Mouse (Mus musculus) heart, adult 2 months (tissue): Measurements from ENCODE around the gene Kif24. TPM values are rescaled to one million over a fixed set of nuclear protein-coding genes. Genes with fewer than 3 reads are reported as not detected.

Source experiments
- DNase-seq, 2 experiments: peaks; one replicate each; pipeline ENCODE4 v3.0.0; 2021
- H3K27ac ChIP-seq: fragments of 200-600 bp; 2 replicates; pipeline ENCODE4 v1.8.1; 2022
- H3K27me3 ChIP-seq: fragments of 200-500 bp; 2 replicates; pipeline ENCODE4 v1.6.1; 2012; ENCODE audit warnings: mild to moderate bottlenecking, low read length, inconsistent platforms, mixed read lengths; ENCODE audit not compliant: control insufficient read depth, insufficient read depth
- H3K36me3 ChIP-seq: fragments of 200-500 bp; 2 replicates; pipeline ENCODE4 v1.6.1; 2012; ENCODE audit warnings: low read length, inconsistent platforms; ENCODE audit not compliant: control insufficient read depth, insufficient read depth
- H3K4me1 ChIP-seq: fragments of 200-500 bp; 2 replicates; pipeline ENCODE4 v1.6.1; 2011; ENCODE audit warnings: low read length; ENCODE audit not compliant: control insufficient read depth, insufficient read depth
- H3K4me3 ChIP-seq: fragments of 200-600 bp; 2 replicates; pipeline ENCODE4 v1.8.1; 2022
- H3K79me2 ChIP-seq: fragments of 200-500 bp; replicated peaks from 2 replicates; pipeline ENCODE4 v1.6.1; 2012; ENCODE audit warnings: mild to moderate bottlenecking, inconsistent platforms, low read length, moderate library complexity, mixed read lengths; ENCODE audit not compliant: control insufficient read depth, insufficient read depth
- H3K9ac ChIP-seq: fragments of 200-500 bp; 2 replicates; pipeline ENCODE4 v1.6.1; 2012; ENCODE audit warnings: low read depth, mild to moderate bottlenecking, control low read depth, inconsistent platforms, low read length, mixed read lengths
- CTCF ChIP-seq: fragments of 200-600 bp; IDR thresholded peaks from 2 replicates; pipeline ENCODE4 v1.8.1; 2022; ENCODE audit warnings: antibody characterized with exemption, mild to moderate bottlenecking, moderate library complexity
- EP300 ChIP-seq: fragments of 200-500 bp; IDR thresholded peaks from 2 replicates; pipeline ENCODE4 v1.6.1; 2011; ENCODE audit warnings: low read depth, low read length, control low read depth; ENCODE audit not compliant: insufficient read depth
- POLR2A ChIP-seq: fragments of 200-500 bp; IDR thresholded peaks from 2 replicates; pipeline ENCODE4 v1.6.1; 2011; ENCODE audit warnings: mild to moderate bottlenecking, low read depth, low read length, control low read depth; ENCODE audit not compliant: insufficient read depth
- WGBS: fragments of 180-500 bp; shearing (Covaris S2); methylation state at CpG from one replicate; pipeline ENCODE4 v1.1.7; 2018; 5-methylcytosine and 5-hydroxymethylcytosine counted together
- intact Hi-C: fragments of 180-260 bp; cut with DNase I; formaldehyde crosslinking; loops from one replicate; pipeline ENCODE4 v1.15.1; 2025
- polyA plus RNA-seq: library from polyadenylated mRNA; depleted of rRNA; stranded (reverse); fragments of >200 nt; gene quantifications from 2 replicates; pipeline ENCODE4 v1.2.3, GENCODE M21; 2012; rRNA removed
- total RNA-seq, 2 experiments: library from RNA; stranded (reverse); gene quantifications; 2 replicates each; pipeline ENCODE4 v1.2.3; 2021

Kif24 gene
- total and polyA plus RNA-seq, 3 experiments, result 0.10 to 0.70 (median 0.29) TPM

DNA sequence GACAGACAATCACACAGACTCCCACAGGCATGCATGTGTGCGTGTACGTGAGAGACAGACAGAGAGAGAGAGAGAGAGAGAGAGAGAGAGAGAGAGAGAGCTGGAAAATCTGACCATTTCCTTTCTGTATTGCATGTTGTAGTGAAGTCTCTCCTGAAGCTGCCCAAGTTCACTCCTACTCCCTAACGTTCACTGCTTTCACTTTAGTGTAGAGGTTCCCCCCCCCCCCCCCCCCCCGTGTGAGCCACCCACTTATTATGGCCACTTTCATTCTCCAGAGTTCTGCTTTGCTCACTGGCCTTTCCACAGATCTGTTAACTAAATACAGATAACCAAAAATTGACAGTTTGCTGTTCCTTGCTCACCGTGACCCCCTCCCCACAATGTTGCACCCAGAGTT is 116.8 kb downstream of the Kif24 start:
- DNase-seq, result no peak

DNA sequence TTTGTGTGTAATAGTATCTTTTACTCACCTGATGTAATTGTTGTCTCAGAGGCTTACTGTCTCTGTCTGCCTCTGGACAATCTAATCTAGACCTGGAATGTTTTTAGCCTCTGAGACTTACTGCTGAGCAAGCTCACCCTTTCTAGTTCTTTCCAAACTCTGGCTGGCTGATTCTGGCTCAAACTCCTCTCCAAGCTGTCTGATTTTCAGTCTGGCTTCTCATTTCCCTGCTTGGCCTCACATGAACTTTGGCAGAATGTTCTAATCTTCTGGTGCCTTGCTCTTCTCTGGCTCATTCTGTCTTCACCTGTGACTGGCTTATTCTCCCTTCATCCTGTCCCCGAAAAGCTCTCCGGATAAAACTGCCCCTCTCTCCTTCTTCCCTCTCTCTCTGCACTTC is 118.7 kb downstream of the Kif24 start:
- no peak overlapping the region for H3K4me3 ChIP-seq
- 43% methylated on average over 2 of the region's 2 CpGs for WGBS
- TF ChIP-seq CTCF, result no peak
- TF ChIP-seq EP300, result no peak
- no peak for TF ChIP-seq POLR2A
- no peaks in the 10 kb centered on the region for H3K27me3 ChIP-seq
- H3K79me2 ChIP-seq, result 0 out of 2 replicates have a peak, but pooled peaks cover 2% of the 10 kb centered on the region
- peaks cover 5% of the 10 kb centered on the region for H3K36me3 ChIP-seq
- no peak overlapping the region for H3K27ac ChIP-seq
- H3K9ac ChIP-seq, result no peak overlapping the region
- peaks cover 7% of the 10 kb centered on the region for H3K4me1 ChIP-seq
- intact Hi-C loops, result no loop called here
- peak in 1 of 2 experiments; percentile 7 for DNase-seq

More for the DNA sequence above, 116.8 kb downstream of the Kif24 start:
- Histone ChIP-seq H3K4me1 (peaks cover 7% of the 10 kb centered on the region), H3K27ac (peak overlapping the region; percentile 94), H3K9ac (peak overlapping the region; percentile 57), H3K79me2 (0 out of 2 replicates have a peak, but pooled peaks cover 2% of the 10 kb centered on the region), H3K27me3 (no peaks in the 10 kb centered on the region), H3K36me3 (peaks cover 7% of the 10 kb centered on the region), H3K4me3 (peak overlapping the region; percentile 78; the same call in 1 of the 2 replicates)
- intact Hi-C loops, result no loop called here
- WGBS, result 20% methylated on average over 5 of the region's 5 CpGs
- TF ChIP-seq POLR2A, result no peak
- no peak for TF ChIP-seq EP300
- no peak for TF ChIP-seq CTCF

DNA sequence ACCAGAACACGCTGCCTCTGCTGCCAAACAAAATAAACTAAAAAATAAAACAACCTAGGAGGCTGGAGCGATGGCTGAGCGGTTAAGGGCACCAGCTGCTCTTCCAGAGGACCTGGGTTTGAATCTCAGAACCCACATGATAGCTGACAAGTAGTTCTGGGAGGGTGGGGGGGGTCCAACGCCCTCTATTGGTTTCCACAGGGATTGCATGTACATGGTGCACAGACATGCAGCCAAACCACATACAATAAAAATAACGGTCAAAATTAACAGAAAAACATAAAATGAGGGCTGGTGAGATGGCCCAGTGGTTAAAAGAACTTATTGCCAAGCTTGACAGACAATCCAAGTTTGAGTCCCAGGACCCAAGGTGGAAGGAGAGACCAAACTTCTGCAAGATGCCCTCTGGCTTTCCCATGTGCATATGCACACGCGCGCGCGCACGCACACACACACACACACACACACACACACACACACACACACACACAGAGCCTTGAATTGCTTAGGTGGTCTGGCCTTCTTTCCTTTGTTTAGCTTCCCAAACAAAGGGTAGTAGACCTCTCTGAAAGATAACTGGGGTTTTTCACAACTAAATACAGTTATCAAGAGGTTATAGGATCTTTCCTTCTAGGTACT is 123.7 kb downstream of the Kif24 start:
- Histone ChIP-seq H3K4me3 (no peak overlapping the region), H3K9ac (no peak overlapping the region), H3K36me3 (no peaks in the 10 kb centered on the region), H3K27me3 (no peaks in the 10 kb centered on the region), H3K79me2 (no peaks in the 10 kb centered on the region), H3K4me1 (no peaks in the 10 kb centered on the region), H3K27ac (no peak overlapping the region)
- intact Hi-C loops, result no loop called here
- TF ChIP-seq CTCF (peak; percentile 32; the same call in 1 of the 2 replicates), POLR2A (no peak)
- 73% methylated on average over 11 of the region's 11 CpGs for WGBS
- no peak for DNase-seq

Other genes with a start within 250 kb of the Kif24 start
- gene Ubap2, start 189.7 kb downstream of the Kif24 start, total RNA-seq, result 10 to 100 TPM; 50.3 to 57.4 TPM
- gene Ubap2, start 189.7 kb downstream of the Kif24 start, polyA plus RNA-seq, result 34.0 and 44.5 TPM in 2 replicates
- 10 to 100 TPM; 31.5 to 57.9 TPM for gene Dcaf12, start 150.0 kb downstream of the Kif24 start, total RNA-seq
- gene Dcaf12, start 150.0 kb downstream of the Kif24 start, polyA plus RNA-seq, result 26.5 and 32.4 TPM in 2 replicates
- gene Ubap1, start 115.9 kb downstream of the Kif24 start, total RNA-seq, result 10 to 100 TPM; 37.3 to 43.7 TPM
- gene Ubap1, start 115.9 kb downstream of the Kif24 start, polyA plus RNA-seq, result 21.8 and 37.1 TPM in 2 replicates
- 10 to 100 TPM; 27.5 to 30.8 TPM for gene Nudt2, start 264 bp upstream of the Kif24 start, total RNA-seq
- 28.9 and 41.9 TPM in 2 replicates for gene Nudt2, start 264 bp upstream of the Kif24 start, polyA plus RNA-seq
- 10 to 100 TPM; 11.6 to 12.0 TPM for gene AI464131, start 38.2 kb upstream of the Kif24 start, total RNA-seq
- 7.6 and 11.0 TPM in 2 replicates for gene AI464131, start 38.2 kb upstream of the Kif24 start, polyA plus RNA-seq
- gene 1110017D15Rik, start 52.4 kb upstream of the Kif24 start, total RNA-seq, result not detected
- gene 1110017D15Rik, start 52.4 kb upstream of the Kif24 start, polyA plus RNA-seq, result 0.94 and 3.2 TPM in 2 replicates
- 10 to 100 TPM; 13.4 to 14.4 TPM for gene Fam219a, start 104.7 kb upstream of the Kif24 start, total RNA-seq
- gene Fam219a, start 104.7 kb upstream of the Kif24 start, polyA plus RNA-seq, result 15.8 and 18.4 TPM in 2 replicates
- 1 to 10 TPM in 1 of 2 experiments, under 1 TPM in 1; 0.94 to 2.3 TPM for gene Dnaic1, start 104.9 kb upstream of the Kif24 start, total RNA-seq
- gene Dnaic1, start 104.9 kb upstream of the Kif24 start, polyA plus RNA-seq, result 7.3 and 8.6 TPM in 2 replicates
- gene Enho, start 175.4 kb upstream of the Kif24 start, total RNA-seq, result 1 to 10 TPM; 8.1 to 8.3 TPM
- 20.4 and 22.3 TPM in 2 replicates for gene Enho, start 175.4 kb upstream of the Kif24 start, polyA plus RNA-seq
- gene Cntfr, start 232.2 kb upstream of the Kif24 start, total RNA-seq, result 1 to 10 TPM; 4.1 to 5.4 TPM
- 8.5 and 11.4 TPM in 2 replicates for gene Cntfr, start 232.2 kb upstream of the Kif24 start, polyA plus RNA-seq
- 10 to 100 TPM; 88.2 to 99.3 TPM for gene Il11ra1, start 235.1 kb upstream of the Kif24 start, total RNA-seq
- 79.9 and 108 TPM in 2 replicates for gene Il11ra1, start 235.1 kb upstream of the Kif24 start, polyA plus RNA-seq
- gene Rpp25l, start 248.6 kb upstream of the Kif24 start, total RNA-seq, result 10 to 100 TPM; 30.1 to 32.3 TPM
- gene Rpp25l, start 248.6 kb upstream of the Kif24 start, polyA plus RNA-seq, result 33.2 and 33.8 TPM in 2 replicates